Mouse (Mus musculus) liver, adult 2 months (tissue): ENCODE results near the gene Hck.

ENCODE experiments used
- CTCF ChIP-seq: fragments of 200-500 bp; IDR thresholded peaks from 2 replicates; pipeline ENCODE4 v1.5.1; 2011; ENCODE audit warnings: low read depth, low read length, control low read depth
- POLR2A ChIP-seq: fragments of 200-500 bp; IDR thresholded peaks from 2 replicates; pipeline ENCODE4 v1.6.1; 2011; ENCODE audit warnings: low read length, control low read depth; ENCODE audit not compliant: insufficient read depth; ENCODE audit errors: extremely low read depth

DNA sequence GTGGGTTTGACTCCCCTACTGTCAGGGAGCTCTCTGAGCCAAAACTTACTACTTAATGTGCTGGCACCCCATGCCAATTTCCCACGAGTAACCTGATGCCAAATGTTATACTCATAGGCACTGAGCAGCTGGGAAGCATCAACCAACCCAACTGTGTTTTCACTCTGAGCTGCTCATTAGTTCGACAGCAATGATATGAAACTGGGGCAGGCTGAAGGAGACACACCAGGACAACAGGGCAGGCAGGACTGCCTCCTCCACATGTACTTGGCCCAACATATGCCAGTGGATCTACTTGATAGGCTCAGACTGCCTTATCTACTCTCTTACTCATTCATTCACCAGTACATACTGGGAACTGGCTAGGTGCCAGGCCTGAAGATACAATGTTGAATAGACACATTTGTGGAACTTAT, 77.9 kb downstream of the Hck start:
- TF ChIP-seq POLR2A (no peak), CTCF (no peak)
